Mouse (Mus musculus) WW6 (cell line): ENCODE data around the gene Fndc3a.
A peak's percentile ranks its signal among the peaks of the same experiment; 100 is the strongest.

Source experiments
- DNase-seq: peaks from one replicate; pipeline ENCODE4 v3.0.0-alpha.2; 2013; ENCODE audit warnings: low read depth, low spot score

Gene Fndc3a

GRCm38 (mm10) chr14:72536392-72537017 lies 173.3 kb downstream of the Fndc3a start:
- DNase-seq = no peak

GRCm38 (mm10) chr14:72533862-72534261 lies 175.9 kb downstream of the Fndc3a start:
- no peak for DNase-seq

GRCm38 (mm10) chr14:72532028-72532917 lies 177.5 kb downstream of the Fndc3a start:
- peak; percentile 14 for DNase-seq

GRCm38 (mm10) chr14:72527126-72527525 lies 182.7 kb downstream of the Fndc3a start:
- DNase-seq = no peak

- no peak for DNase-seq
Observed at GRCm38 (mm10) chr14:72519561-72519960, 190.2 kb downstream of the Fndc3a start.

GRCm38 (mm10) chr14:72518786-72519185 lies 191.0 kb downstream of the Fndc3a start:
- no peak for DNase-seq

- DNase-seq = no peak
Observed at GRCm38 (mm10) chr14:72516376-72516775, 193.4 kb downstream of the Fndc3a start.

GRCm38 (mm10) chr14:72506723-72507420 lies 202.9 kb downstream of the Fndc3a start:
- no peak for DNase-seq

- DNase-seq = no peak
Observed at GRCm38 (mm10) chr14:72506018-72506722, 203.6 kb downstream of the Fndc3a start.

GRCm38 (mm10) chr14:72504985-72505384 lies 204.8 kb downstream of the Fndc3a start:
- DNase-seq = no peak

GRCm38 (mm10) chr14:72503241-72503640 lies 206.6 kb downstream of the Fndc3a start:
- no peak for DNase-seq

GRCm38 (mm10) chr14:72493775-72494174 lies 216.0 kb downstream of the Fndc3a start:
- no peak for DNase-seq

GRCm38 (mm10) chr14:72491738-72492137 lies 218.1 kb downstream of the Fndc3a start, which contains the start of gene Gm9195:
Gm9195 (minus strand) TSS chr14:72491838.
- no peak for DNase-seq

- no peak for DNase-seq
Observed at GRCm38 (mm10) chr14:72490367-72490766, 219.4 kb downstream of the Fndc3a start.
